Mouse (Mus musculus) neural tube, embryonic 14.5 days (tissue): ENCODE data around the gene Tbl1xr1. TPM values are rescaled to one million over a fixed set of nuclear protein-coding genes. Genes with fewer than 3 reads are reported as not detected.

ENCODE experiments used
- ATAC-seq: fragments of 200-750 bp; cut with Nextera tagmentation; 2 replicates; pipeline ENCODE4 v1.8.0; 2017; ENCODE audit warnings: low read depth, mild to moderate bottlenecking, moderate TSS enrichment, moderate library complexity
- H3K27ac ChIP-seq: fragments of 300-500 bp; sonication (generic); 2 replicates; pipeline ENCODE4 v1.5.1; 2014; ENCODE audit warnings: low read depth, mild to moderate bottlenecking, control low read depth, low read length, moderate library complexity, mixed read lengths
- H3K27me3 ChIP-seq: fragments of 300-500 bp; sonication (generic); 2 replicates; pipeline ENCODE4 v1.6.1; 2014; ENCODE audit warnings: low read length; ENCODE audit not compliant: control insufficient read depth, insufficient read depth
- H3K36me3 ChIP-seq: fragments of 300-500 bp; sonication (generic); 2 replicates; pipeline ENCODE4 v1.6.1; 2014; ENCODE audit warnings: low read length, mixed read lengths; ENCODE audit not compliant: control insufficient read depth, insufficient read depth
- H3K4me1 ChIP-seq: fragments of 300-500 bp; sonication (generic); 2 replicates; pipeline ENCODE4 v1.6.1; 2014; ENCODE audit warnings: low read length; ENCODE audit not compliant: control insufficient read depth, insufficient read depth
- H3K4me2 ChIP-seq: fragments of 300-500 bp; sonication (generic); 2 replicates; pipeline ENCODE4 v1.6.1; 2014; ENCODE audit warnings: mild to moderate bottlenecking, low read depth, low read length, control low read depth
- H3K4me3 ChIP-seq: fragments of 300-500 bp; sonication (generic); 2 replicates; pipeline ENCODE4 v1.5.1; 2014; ENCODE audit warnings: low read depth, low read length, control low read depth, mixed read lengths
- H3K9ac ChIP-seq: fragments of 300-500 bp; sonication (generic); replicated peaks from 2 replicates; pipeline ENCODE4 v1.6.1; 2014; ENCODE audit warnings: low read depth, mild to moderate bottlenecking, control low read depth, low read length, mixed read lengths
- H3K9me3 ChIP-seq: fragments of 300-500 bp; sonication (generic); 2 replicates; pipeline ENCODE4 v1.6.1; 2016; ENCODE audit warnings: low read length; ENCODE audit not compliant: control insufficient read depth
- WGBS: fragments of 180-500 bp; shearing (Covaris S2); extraction: QIAGEN DNeasy Blood & Tissue Kit; methylation state at CpG from one replicate; pipeline ENCODE4 v1.1.7; 2014; 5-methylcytosine and 5-hydroxymethylcytosine counted together
- polyA plus RNA-seq: library from polyadenylated mRNA; unstranded; fragments of >200 nt; fragmentation: Nextera tagmentation; extraction: Ambion mirVana; gene quantifications from 2 replicates; pipeline ENCODE4 v1.2.1, GENCODE M21; 2014

The Tbl1xr1 gene
- polyA plus RNA-seq, 1 experiment from 2014 or later: 27.4 TPM

DNA sequence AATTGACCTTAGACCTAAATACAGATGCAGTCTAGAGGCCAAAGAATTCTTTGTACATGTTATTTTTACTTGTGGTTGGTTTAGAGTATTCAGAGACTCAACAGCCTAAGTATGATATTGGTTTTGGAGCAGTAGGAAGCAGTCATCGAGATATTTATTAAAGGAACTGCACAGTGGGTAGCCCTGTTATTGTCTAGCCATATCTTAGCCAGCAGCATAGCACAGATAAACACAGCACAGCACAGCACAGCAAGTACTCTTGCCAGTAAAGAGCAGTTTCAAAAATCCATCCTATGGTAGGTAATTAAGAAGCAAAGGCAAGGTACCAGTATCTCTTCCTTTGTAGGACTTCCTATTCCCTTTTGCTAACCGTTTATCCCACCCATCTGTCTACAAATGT lies 54.8 kb downstream of the Tbl1xr1 start:
- Histone ChIP-seq H3K9me3 (no peaks in the 10 kb centered on the region), H3K27ac (no peak overlapping the region)

DNA sequence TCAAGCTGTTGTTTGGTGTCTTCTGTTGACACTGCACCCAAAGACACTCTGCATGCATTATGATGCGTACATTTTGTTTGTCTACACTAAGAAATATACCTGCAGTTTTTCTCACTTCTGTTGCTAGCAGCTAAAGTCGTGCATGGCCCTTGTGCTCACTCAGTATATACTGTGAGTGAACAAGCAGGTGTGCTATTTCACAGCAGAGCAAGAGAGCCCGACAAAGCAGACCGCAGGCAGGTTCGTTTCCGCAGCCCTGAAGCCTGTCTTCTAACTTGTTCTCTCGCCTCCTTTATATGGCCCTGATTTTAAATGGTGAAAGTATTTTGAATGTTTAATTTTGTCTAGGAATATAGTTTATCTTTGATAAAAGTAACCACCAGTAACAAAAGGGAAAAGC lies 57.2 kb downstream of the Tbl1xr1 start:
- Histone ChIP-seq H3K27ac (no peak overlapping the region), H3K4me1 (no peaks in the 10 kb centered on the region), H3K9me3 (no peaks in the 10 kb centered on the region), H3K4me3 (no peak overlapping the region), H3K27me3 (no peaks in the 10 kb centered on the region), H3K36me3 (no peaks in the 10 kb centered on the region), H3K4me2 (no peak overlapping the region), H3K9ac (no peak overlapping the region)
- no peak for ATAC-seq
- WGBS: 95% methylated on average over 7 of the region's 7 CpGs

More for the DNA sequence above, 54.8 kb downstream of the Tbl1xr1 start:
- no peak overlapping the region for H3K9ac ChIP-seq
- no peak for ATAC-seq
- 85% methylated on average over 2 of the region's 2 CpGs for WGBS
- no peak overlapping the region for H3K4me3 ChIP-seq
- H3K27me3 ChIP-seq: no peaks in the 10 kb centered on the region
- no peak overlapping the region for H3K4me2 ChIP-seq
- H3K4me1 ChIP-seq: no peaks in the 10 kb centered on the region
- no peaks in the 10 kb centered on the region for H3K36me3 ChIP-seq

DNA sequence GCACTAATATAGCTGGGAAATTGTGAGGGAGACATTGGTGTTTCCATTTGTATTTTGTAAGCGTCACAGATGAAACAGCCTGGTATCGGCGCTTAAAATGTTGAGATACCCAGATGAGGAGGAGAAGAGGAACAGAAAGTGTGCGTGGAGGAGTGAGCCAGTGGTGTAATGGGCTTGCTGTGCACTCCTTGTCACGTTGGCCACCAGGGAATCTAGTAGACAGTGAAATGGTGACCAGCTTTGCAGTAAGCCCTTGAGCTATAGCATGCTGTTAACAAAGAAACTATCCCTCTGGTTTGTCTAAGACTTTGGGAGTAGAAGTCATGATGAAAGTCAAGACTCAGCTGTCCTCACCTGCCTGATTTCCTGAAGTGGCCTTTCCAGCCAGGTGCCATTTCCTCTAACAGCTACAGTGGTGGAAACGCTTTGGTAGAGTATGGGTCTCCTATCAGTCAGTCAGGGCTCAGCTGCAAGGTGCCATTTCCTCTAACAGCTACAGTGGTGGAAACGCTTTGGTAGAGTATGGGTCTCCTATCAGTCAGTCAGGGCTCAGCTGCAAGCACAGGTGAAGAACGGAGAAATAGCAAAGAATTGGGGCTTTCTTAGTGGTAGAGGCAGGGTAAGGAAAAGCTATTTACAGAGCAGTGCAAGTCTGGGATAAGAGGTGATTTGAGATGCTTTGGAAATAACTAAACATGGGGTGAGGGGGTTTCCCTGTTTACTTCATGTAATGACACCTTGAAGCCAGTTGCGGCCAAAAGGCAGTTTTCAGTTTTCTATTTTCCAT lies 61.5 kb downstream of the Tbl1xr1 start:
- WGBS: 93% methylated on average over 9 of the region's 9 CpGs
- Histone ChIP-seq H3K4me3 (no peak overlapping the region), H3K4me2 (no peak overlapping the region), H3K36me3 (no peaks in the 10 kb centered on the region), H3K27me3 (no peaks in the 10 kb centered on the region), H3K9me3 (no peaks in the 10 kb centered on the region), H3K27ac (no peak overlapping the region), H3K4me1 (0 out of 2 replicates have a peak, but pooled peaks cover 3% of the 10 kb centered on the region), H3K9ac (no peak overlapping the region)
- no peak for ATAC-seq

GRCm38 (mm10) chr3:22138580-22139099 lies 62.2 kb downstream of the Tbl1xr1 start:
- no peaks in the 10 kb centered on the region for H3K9me3 ChIP-seq
- 76% methylated on average over 2 of the region's 2 CpGs for WGBS
- no peaks in the 10 kb centered on the region for H3K36me3 ChIP-seq
- no peak for ATAC-seq
- H3K4me2 ChIP-seq: no peak overlapping the region
- 0 out of 2 replicates have a peak, but pooled peaks cover 3% of the 10 kb centered on the region for H3K4me1 ChIP-seq
- no peak overlapping the region for H3K27ac ChIP-seq
- H3K9ac ChIP-seq: no peak overlapping the region
- no peaks in the 10 kb centered on the region for H3K27me3 ChIP-seq
- no peak overlapping the region for H3K4me3 ChIP-seq

GRCm38 (mm10) chr3:22140111-22140658 lies 63.7 kb downstream of the Tbl1xr1 start:
- H3K4me1 ChIP-seq: 0 out of 2 replicates have a peak, but pooled peaks cover 3% of the 10 kb centered on the region
- no peaks in the 10 kb centered on the region for H3K27me3 ChIP-seq
- WGBS: 50% methylated on average over 3 of the region's 3 CpGs
- H3K4me3 ChIP-seq: no peak overlapping the region
- H3K27ac ChIP-seq: no peak overlapping the region
- no peak overlapping the region for H3K4me2 ChIP-seq
- no peaks in the 10 kb centered on the region for H3K36me3 ChIP-seq
- no peak overlapping the region for H3K9ac ChIP-seq
- ATAC-seq: no peak
- H3K9me3 ChIP-seq: no peaks in the 10 kb centered on the region

DNA sequence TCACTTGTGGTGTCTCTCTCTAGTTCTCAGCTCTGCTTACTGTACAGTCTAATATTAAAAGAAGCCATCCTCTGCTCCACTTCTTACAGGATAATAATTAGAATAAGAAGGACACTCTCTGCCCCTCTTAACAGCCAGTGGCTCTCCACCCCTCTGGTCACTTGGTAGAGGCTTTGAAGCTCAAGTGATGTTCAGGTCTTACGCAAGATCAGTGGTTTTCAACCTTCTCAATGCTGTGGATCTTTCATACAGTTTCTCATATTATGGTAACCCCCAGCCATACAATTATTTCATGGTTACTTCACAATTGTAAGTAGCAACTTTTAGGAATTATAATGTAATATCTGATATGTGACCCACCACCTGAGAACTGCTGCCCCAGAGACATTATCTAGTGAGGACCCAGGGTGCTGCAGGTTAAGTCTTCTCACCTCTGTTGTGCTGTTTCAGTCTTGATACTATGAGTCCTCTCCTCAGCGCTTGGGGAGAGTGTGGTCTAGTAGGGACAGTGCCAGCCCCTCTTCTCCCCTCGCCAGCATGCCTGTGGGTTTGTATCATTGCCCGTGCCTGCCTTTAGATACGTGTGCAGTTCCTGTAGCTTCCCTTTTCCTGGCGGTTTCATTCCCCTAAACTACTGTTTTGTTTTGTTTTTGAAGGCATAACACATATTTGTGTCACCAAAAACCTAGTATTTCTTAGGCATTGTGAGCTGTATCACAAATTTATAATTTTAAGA lies 65.7 kb downstream of the Tbl1xr1 start:
- 0 out of 2 replicates have a peak, but pooled peaks cover 3% of the 10 kb centered on the region for H3K4me1 ChIP-seq
- no peak overlapping the region for H3K9ac ChIP-seq
- WGBS: 91% methylated on average over 6 of the region's 6 CpGs
- H3K4me2 ChIP-seq: no peak overlapping the region
- H3K4me3 ChIP-seq: no peak overlapping the region
- no peaks in the 10 kb centered on the region for H3K27me3 ChIP-seq
- ATAC-seq: no peak
- no peaks in the 10 kb centered on the region for H3K36me3 ChIP-seq
- no peaks in the 10 kb centered on the region for H3K9me3 ChIP-seq
- H3K27ac ChIP-seq: no peak overlapping the region

GRCm38 (mm10) chr3:22142846-22143641 lies 66.6 kb downstream of the Tbl1xr1 start:
- Histone ChIP-seq H3K4me3 (no peak overlapping the region), H3K9ac (no peak overlapping the region), H3K27me3 (no peaks in the 10 kb centered on the region), H3K9me3 (no peaks in the 10 kb centered on the region), H3K4me2 (no peak overlapping the region), H3K36me3 (no peaks in the 10 kb centered on the region), H3K4me1 (0 out of 2 replicates have a peak, but pooled peaks cover 3% of the 10 kb centered on the region), H3K27ac (no peak overlapping the region)
- no peak for ATAC-seq
- 80% methylated on average over 5 of the region's 5 CpGs for WGBS

- Histone ChIP-seq H3K4me3 (no peak overlapping the region), H3K9ac (no peak overlapping the region), H3K36me3 (no peaks in the 10 kb centered on the region), H3K27me3 (no peaks in the 10 kb centered on the region), H3K4me1 (0 out of 2 replicates have a peak, but pooled peaks cover 3% of the 10 kb centered on the region), H3K27ac (no peak overlapping the region), H3K9me3 (no peaks in the 10 kb centered on the region), H3K4me2 (no peak overlapping the region)
- no peak for ATAC-seq
- WGBS: 98% methylated on average over 2 of the region's 2 CpGs
Observed at GRCm38 (mm10) chr3:22144255-22144654, 67.8 kb downstream of the Tbl1xr1 start.
